In the genomic region with DNA sequence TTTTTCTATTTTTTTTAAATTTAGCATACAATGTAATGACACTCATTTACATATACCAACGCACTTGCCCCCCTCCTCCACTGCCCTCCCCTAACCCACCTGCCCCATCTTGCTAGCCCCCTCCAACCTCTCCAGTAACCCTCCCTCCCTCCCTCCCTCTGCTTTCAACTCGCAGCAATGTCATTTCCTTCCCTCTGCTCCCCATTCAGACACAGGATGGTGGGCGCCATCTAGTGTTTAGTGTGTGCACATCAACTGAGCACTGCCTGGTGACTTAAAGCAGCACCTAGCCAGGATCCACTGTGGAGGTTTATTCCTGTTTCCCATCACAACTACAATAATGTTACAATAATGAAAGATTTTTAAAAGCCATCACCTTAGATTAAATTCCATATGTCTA, we compare ENCODE assay signal across 9 mouse cellular contexts.
A peak's percentile ranks its signal among the peaks of the same experiment; 100 is the strongest.
DNase-seq lines count a peak whose midpoint lies in the region; TF ChIP-seq lines count a peak whose summit lies in the region.
"Had no signal": no experiment of that assay in that cellular context is flagged by ENCODE, and none has a peak within 500 bp of the region (broad histone marks: within the 10 kb centered on the region; RNA-seq: fewer than 3 reads in every experiment).

No protein-coding gene starts in this region.

- H3K27ac ChIP-seq in ES-Bruce4 (ENCODE audit: insufficient read depth, low read length): no peak overlapping the region
- no peak overlapping the region for H3K27ac ChIP-seq in cortical plate, adult 2 months (ENCODE audit: insufficient read depth, low read length)
- H3K27ac ChIP-seq: heart, embryonic 15.5 days had no signal

- TF ChIP-seq EP300 in ES-Bruce4 (IDR thresholded peaks at IDR 0.05; ENCODE audit: insufficient read depth, low read depth, low read length): no peak

- no peaks in the 10 kb centered on the region for H3K9me3 ChIP-seq in ES-Bruce4 (replicated peaks; ENCODE audit: control insufficient read depth, insufficient read depth, low read length, poor library complexity, severe bottlenecking)
- H3K9me3 ChIP-seq: heart, embryonic 15.5 days had no signal

- H3K9ac ChIP-seq in ES-Bruce4 (ENCODE audit: low read depth, poor library complexity, severe bottlenecking): no peak overlapping the region
- H3K9ac ChIP-seq: heart, embryonic 15.5 days had no signal

- peak; percentile 85 for TF ChIP-seq CTCF in ES-Bruce4 (IDR thresholded peaks at IDR 0.05; ENCODE audit: low read depth, low read length)
- TF ChIP-seq CTCF in cortical plate, adult 2 months (IDR thresholded peaks at IDR 0.05; ENCODE audit: extremely low read depth, insufficient read depth, low read length): peak; percentile 90

- H3K4me3 ChIP-seq in ES-Bruce4 (ENCODE audit: low read depth, low read length): no peak overlapping the region
- H3K4me3 ChIP-seq in cortical plate, adult 2 months (ENCODE audit: insufficient read depth, low read length): no peak overlapping the region
- H3K4me3 ChIP-seq: heart, embryonic 15.5 days had no signal

- peak; percentile 47 to 49 for DNase-seq in adrenal gland, adult 18-20 months (ENCODE audit: low spot score in 2 of 2)
- DNase-seq in heart, postnatal 10 days: peak; percentile 43 to 70
- peak; percentile 69 for DNase-seq in kidney, postnatal 25 days
- DNase-seq in lung, postnatal 10 days: peak; percentile 63
- DNase-seq in retina, embryonic 14.5 days (ENCODE audit: low spot score): peak; percentile 80
- DNase-seq in T-cell, adult 2 months (ENCODE audit: low spot score): no peak

- H3K4me1 ChIP-seq in ES-Bruce4 (ENCODE audit: control insufficient read depth, insufficient read depth, low read length): no peaks in the 10 kb centered on the region
- H3K4me1 ChIP-seq in cortical plate, adult 2 months (ENCODE audit: control insufficient read depth, insufficient read depth, low read length): peaks cover 2% of the 10 kb centered on the region; the same call in 1 of the 2 replicates
- H3K4me1 ChIP-seq: heart, embryonic 15.5 days had no signal

- intact Hi-C loops in heart, postnatal 10 days (cut with DNase I): loop anchor here (5.0 kb wide), 1 partner anchor 637 kb away; no protein-coding TSS in a partner anchor

- TF ChIP-seq POLR2A in ES-Bruce4 (IDR thresholded peaks at IDR 0.05; ENCODE audit: insufficient read depth, low read length): no peak
- TF ChIP-seq POLR2A in cortical plate, adult 2 months (IDR thresholded peaks at IDR 0.05; ENCODE audit: extremely low read depth, insufficient read depth, low read length): no peak

- no peaks in the 10 kb centered on the region for H3K36me3 ChIP-seq in ES-Bruce4 (ENCODE audit: control insufficient read depth, insufficient read depth, low read length, poor library complexity, severe bottlenecking)
- H3K36me3 ChIP-seq: heart, embryonic 15.5 days had no signal

- no peaks in the 10 kb centered on the region for H3K27me3 ChIP-seq in ES-Bruce4 (ENCODE audit: control insufficient read depth, insufficient read depth, low read length, poor library complexity, severe bottlenecking)
- H3K27me3 ChIP-seq: heart, embryonic 15.5 days had no signal
